Mouse (Mus musculus): ENCODE measurements around the gene Ccl3. TPM values are rescaled to one million over a fixed set of nuclear protein-coding genes. Genes with fewer than 3 reads are reported as not detected.

Gene Ccl3
- total RNA-seq (2021) = not detected

DNA sequence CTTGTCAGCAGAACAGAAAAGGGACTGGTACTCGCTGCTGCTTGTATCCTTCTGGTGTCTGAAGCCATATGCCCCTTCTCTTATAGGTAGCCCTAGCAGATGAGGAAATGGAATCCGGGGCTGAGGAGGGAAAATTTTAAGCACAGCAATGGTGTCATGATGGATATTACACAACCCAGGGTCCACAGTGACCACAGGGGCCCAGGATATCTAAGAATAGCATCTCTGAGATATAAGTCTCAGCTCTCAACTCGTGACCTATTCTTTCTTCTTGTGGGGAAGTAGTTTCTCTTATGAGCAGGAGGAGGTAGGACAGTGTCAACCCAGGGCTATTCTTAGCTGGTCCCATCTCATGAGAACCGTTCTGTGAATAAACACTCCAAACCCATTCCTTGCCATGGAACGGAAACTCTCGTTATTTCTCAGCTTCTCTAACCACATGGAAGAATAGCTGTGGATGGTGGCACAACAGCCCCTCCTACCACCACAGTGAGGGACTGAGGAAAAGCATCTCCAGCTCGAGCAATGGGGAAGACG lies at the start of gene Ccl3:
Ccl3 (minus strand) TSS at position 51 of the 537 bp plus-strand sequence.
- intact Hi-C loops (cut with DNase I) = no loop called here

DNA sequence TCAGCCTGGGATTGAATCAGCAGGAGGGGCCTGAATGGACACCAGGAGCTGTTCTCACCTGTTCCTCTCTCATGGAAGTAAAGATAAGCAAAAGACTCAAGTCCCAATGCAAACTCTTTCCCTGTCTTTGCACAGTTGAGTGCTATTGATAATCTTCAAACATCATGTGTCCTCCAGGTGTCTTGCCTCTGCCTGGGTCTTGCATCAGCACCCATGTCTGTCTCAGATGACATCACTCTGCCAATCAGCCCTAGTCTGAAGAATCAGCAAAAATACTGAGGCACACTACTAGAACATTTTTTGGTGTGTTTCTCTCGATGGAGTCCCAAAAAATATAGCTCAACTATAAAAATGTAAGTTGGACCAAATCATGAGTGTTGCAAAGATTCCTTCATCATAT lies 42.9 kb upstream of the Ccl3 start:
- DNase-seq (ENCODE audit: low spot score in 2 of 2) = no peak
- intact Hi-C loops (cut with DNase I) = no loop called here

More for the DNA sequence above, at the start of gene Ccl3:
- no peak for DNase-seq (ENCODE audit: low spot score in 2 of 2)

DNA sequence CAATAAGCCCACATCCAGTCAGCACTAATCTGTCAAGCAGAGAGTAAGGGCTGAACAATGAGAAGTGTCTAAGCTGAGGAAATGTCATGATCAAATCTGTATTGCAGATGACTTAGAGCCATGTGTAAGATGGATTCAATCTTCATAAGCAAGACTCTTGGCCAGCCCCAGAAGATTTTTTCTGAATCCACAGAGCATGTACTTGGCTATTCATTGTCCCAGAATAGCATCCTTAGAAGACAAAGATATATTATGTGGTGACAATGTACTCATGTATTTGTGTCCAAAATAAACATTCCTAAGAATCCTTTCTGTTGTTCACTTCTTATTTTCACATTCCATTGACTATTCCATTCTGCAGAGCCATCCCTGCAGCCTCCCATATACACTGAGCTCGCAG lies 40.8 kb upstream of the Ccl3 start:
- intact Hi-C loops (cut with DNase I) = no loop called here
- no peak for DNase-seq (ENCODE audit: low spot score in 2 of 2)

DNA sequence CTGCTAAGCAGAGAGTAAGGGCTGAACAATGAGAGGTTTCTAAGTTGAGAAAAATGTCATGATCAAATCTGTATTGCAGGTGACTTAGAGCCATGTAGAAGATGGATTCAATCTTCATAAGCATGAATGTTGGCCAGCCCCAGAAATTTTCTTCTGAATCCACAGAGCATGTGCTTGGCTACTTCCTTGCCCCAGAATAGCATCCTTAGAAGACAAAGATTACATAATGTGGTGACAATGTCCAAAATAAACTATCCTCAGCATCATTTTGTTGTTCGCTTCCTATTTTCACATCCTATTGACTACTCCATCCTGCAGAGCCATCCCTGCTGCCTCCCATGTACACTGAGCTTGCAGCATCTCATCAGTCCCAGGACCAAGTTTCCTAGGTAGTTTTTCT lies 26.5 kb upstream of the Ccl3 start:
- DNase-seq (ENCODE audit: low spot score in 2 of 2) = no peak
- intact Hi-C loops (cut with DNase I) = no loop called here

DNA sequence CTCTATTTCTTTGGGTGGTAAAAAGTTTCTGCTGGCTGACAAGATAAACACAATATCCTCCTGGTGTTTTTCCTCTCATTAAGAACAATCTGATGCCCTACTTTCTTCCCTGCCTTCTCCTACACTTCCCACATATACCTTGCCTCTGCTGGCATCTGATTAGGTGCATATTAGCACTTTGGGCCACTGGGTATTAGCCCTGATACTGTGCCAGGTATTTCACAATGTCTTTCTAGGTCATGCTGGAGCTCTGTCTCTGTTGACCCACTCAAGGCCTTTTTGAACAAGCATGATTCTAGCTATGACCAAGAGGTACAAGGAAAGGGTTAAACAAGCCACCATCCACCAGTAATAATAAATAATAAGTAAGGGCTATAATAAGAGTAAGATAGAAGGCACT lies 22.6 kb upstream of the Ccl3 start:
- DNase-seq (ENCODE audit: low spot score in 2 of 2) = no peak
- intact Hi-C loops (cut with DNase I) = no loop called here

DNA sequence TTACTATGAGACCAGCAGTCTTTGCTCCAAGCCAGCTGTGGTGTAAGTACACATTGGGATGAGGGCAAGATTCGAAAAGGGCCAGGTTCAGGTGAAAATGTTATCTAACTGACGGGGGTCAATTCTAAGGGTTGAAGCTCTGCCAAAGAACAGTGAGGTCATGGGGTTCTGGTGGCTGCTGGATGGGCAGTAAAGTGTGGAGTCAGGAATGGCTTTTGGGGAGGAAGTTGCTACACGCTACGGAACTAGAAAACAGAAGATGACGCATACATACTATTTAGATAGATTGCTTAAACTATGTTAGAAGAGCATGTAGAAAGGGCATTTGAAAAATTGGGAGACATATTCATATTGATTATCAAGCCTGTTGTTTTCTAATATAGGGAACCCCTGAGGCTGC lies 14.4 kb upstream of the Ccl3 start:
- DNase-seq (ENCODE audit: low spot score in 2 of 2) = no peak
- intact Hi-C loops (cut with DNase I) = no loop called here

DNA sequence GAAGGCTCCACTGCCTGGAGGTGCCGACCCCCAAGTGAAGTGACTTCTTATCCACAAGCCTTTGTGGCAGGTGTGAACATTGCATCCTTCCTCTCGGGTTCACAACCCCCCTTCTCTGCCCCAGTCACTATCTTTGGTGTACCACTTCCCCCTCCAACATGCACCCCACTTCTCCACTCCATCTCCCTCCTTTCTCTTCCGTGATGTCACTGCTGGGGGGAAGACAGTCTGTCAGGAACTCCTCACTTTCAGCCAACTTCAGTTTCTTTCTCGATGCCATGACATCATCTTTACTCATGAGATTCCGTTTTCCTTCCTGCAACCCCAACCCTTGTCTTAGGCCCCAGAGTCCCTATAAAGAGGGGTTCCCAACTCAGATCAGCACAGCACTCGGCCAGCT lies 13.0 kb upstream of the Ccl3 start, which contains the start of gene Ccl4:
Ccl4 (plus strand) TSS at position 381 of the 400 bp plus-strand sequence.
- intact Hi-C loops (cut with DNase I) = no loop called here
- no peak for DNase-seq (ENCODE audit: low spot score in 2 of 2)

DNA sequence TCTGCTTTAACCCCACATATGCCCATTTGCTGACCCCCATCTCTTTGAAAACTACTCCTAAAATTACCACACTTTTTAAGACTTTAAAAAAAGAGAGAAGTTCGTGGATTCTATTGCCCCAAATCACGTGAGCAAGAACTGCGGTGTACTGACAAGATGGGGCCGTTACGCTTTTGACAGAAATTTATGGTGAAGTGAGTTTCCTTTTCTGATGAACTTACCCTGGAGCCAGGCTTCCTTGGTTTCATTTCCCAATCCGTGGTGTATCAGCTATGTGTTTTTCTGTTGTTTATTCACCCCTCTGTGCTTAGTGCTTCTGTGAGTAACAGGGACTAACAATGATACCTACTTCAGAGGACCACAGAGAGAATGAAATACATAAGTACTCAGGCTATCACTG lies 9.6 kb upstream of the Ccl3 start:
- intact Hi-C loops (cut with DNase I) = no loop called here
- DNase-seq (ENCODE audit: low spot score in 2 of 2) = no peak

DNA sequence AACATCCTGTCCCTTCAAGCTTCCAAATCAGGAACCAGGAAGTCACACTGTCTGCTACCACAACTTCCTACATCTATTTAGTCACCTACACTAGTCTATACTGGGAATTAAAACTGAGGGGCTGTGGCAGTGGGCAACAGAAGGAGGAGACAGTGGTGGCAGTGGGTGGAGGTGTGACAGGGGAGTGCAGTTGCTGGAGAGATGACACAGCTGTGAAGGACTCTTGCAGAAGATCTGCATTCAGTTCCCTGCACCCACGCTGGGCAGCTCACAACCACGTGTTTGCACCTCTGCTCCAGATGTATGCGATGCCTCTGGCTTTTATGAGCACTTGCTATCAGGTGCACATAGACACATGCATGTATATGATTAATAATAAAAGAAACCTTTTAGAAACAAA lies 8.4 kb upstream of the Ccl3 start:
- no peak for DNase-seq (ENCODE audit: low spot score in 2 of 2)
- intact Hi-C loops (cut with DNase I) = no loop called here

DNA sequence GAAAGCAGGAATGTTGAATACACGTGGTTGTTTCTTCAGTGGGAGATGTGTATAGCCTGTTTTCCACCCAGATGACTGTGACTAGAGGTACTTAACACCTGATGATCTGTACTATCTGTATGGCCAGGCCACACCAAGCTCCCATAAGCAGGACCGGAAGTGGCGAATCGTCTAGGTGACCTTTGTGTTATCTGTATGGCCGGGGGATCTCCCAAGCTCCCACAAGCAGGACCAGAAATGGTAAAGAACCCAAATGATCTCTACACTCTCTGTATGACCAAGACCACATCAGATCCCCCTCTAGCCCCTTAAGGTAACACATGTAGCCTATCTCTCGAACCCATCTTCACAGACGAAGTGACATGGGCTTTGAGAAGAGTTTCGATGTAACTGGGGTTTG lies 5.5 kb upstream of the Ccl3 start:
- intact Hi-C loops (cut with DNase I) = no loop called here
- DNase-seq (ENCODE audit: low spot score in 2 of 2) = no peak

DNA sequence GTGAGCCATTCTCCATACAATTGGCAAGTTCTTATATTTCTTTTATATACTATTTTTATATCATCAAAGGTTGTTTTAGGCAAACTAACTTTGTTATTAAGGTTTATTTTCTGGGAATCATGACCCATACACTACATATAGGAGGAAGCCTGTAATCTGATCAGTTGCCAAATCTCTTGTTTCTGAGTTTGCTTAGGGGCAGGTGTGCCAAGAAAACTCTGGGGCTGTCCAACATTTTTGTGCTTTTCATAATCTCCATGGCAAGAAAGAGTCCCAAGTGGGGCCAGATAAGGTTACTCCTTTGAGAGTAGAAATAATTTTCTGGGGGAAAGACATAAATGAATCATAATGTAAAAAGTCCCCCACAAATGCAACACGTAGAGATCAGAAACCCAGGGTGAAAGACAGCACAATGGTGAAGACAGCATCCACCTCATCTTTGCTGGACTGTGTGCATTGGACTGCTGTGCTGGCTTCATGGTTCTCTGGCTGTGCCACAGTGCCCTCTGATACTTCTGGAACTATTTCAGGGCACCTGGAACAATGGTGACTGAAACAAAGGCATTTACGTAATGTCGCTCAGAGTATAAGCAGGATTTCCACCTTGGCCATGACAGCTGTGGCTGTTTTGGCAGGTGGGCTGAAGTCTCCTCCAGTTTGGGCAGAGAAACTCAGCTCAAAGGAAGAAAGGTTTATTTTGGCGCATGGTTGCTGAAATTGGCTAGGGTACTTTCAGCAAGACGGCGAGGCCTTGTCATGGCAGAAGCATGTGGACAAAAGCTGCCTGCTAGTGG lies 2.6 kb downstream of the Ccl3 start:
- intact Hi-C loops (cut with DNase I) = no loop called here
- no peak for DNase-seq (ENCODE audit: low spot score in 2 of 2)

DNA sequence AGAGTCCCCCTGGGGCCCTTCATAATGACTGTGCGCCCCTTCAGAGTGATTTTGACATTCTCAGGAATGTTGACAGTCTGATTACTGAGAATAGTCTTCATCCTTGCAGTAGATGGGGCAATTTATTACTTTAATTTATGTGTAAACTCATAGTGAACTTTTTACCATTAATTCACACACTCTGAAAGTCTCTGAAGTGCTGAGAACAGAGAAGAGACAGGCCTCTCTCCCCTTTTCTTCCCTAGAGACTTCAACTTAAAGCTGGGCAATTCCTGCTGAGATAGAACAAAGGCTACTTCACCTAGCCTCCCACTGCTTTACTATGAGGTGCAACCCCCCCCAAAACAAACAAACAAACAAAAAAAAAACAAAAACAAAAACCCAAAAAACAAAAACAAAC lies 3.6 kb downstream of the Ccl3 start, which contains the start of gene Rpl9-ps1:
Rpl9-ps1 (minus strand) TSS at position 101 of the 400 bp plus-strand sequence.
- intact Hi-C loops (cut with DNase I) = no loop called here
- DNase-seq (ENCODE audit: low spot score in 2 of 2) = no peak

DNA sequence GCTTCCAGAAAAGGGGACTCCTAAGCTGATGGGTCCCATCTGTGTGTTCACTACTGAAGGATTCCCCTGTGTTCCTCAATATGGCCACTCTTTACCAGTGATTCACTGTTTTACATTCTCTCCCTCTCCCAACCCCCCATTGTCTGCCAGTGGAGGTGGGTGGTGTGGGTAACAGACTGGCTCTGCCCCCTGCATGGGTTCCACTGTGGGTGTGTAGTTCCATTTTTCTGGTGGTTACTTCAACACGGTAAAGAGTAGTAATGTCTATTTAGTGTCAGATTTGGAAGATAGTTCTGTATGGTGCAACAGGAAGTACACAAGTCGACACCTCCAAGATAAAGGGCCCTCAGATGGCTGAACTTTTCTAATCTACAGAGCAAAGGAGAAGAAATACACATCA lies 7.9 kb downstream of the Ccl3 start:
- no peak for DNase-seq (ENCODE audit: low spot score in 2 of 2)
- intact Hi-C loops (cut with DNase I) = no loop called here

DNA sequence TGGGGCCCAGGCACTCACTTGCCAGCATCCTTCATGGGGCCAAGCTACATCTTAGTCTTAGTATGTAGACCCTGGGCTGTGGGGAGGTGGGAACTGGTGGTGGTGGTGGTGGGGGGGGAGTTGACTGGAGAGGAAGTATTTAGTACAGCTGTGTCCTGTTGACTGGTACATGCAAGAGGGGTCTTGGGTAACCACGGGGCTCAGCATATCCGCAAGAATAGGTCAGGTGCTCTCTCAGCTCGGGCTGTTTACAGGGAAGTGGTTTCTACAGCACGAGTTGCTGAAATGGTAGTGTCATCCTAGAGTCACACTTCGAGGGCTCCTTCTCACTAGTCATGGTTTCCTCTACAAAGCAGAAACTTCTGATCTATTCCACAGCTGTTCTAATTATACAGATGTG lies 9.0 kb downstream of the Ccl3 start:
- no peak for DNase-seq (ENCODE audit: low spot score in 2 of 2)

DNA sequence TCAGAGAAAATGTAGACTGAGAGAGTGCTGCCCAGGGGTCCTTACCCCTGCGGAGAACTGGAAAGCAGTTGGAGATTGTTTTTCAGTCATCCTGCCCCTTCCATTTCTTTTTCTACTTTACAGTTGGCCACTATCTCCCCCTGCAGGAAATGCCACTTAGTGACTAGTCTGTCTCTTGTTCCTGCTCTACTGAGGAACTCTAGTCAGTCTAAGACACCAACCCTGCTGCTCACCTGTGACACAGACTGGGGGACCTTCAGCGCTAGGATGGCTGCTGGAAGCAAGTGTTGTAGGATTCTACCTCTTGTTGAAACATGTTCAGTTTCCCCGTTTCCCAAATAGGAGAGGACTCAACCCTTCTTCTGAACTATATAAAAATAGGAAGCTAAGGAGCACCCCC lies 9.6 kb downstream of the Ccl3 start:
- intact Hi-C loops (cut with DNase I) = no loop called here

More for the DNA sequence above, 9.0 kb downstream of the Ccl3 start:
- intact Hi-C loops (cut with DNase I) = no loop called here

DNA sequence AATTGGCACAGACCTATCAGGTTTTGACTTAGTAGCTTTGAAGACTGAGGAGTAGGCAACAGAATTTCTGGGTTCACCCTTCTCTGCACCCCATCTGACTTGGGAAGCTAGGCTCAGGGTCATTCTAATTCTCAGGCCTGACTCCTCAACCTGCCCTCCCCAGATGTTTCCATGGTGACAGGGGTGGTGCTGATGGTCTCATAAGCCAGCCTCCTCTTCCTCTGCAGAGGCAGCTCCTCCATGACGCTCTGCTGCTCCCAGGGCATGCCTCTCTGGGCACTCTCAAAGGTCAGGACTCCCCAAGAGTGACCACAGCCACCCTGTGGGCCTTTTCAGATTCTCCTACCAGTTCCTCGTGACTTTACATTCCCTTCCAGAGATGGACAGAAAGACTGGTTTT lies 10.2 kb downstream of the Ccl3 start:
- no peak for DNase-seq (ENCODE audit: low spot score in 2 of 2)
- intact Hi-C loops (cut with DNase I) = no loop called here

More for the DNA sequence above, 9.6 kb downstream of the Ccl3 start:
- no peak for DNase-seq (ENCODE audit: low spot score in 2 of 2)

DNA sequence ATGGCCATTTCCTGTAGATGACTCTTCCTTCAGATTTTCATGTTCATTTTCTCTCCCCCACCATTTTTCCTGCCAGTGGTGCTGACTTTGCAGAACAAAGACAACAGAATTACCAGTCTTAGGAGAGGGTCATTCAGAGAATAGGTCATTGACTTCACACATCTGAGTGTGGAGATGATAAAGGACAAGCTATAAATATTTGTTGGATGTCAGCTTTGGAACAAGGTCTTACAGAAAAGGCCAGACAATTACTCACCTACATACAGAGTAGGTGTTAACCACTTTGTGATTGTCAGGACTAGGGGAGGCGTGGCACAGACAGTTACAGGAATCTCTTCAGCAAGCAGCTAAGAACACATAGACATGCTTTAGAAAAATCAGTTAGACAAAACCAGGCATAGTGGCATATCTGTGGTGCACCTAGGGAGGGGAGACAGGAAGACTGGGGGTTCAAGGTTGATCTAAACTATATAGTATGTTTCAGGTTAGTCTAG lies 12.4 kb downstream of the Ccl3 start:
- no peak for DNase-seq (ENCODE audit: low spot score in 2 of 2)
- intact Hi-C loops (cut with DNase I) = no loop called here

DNA sequence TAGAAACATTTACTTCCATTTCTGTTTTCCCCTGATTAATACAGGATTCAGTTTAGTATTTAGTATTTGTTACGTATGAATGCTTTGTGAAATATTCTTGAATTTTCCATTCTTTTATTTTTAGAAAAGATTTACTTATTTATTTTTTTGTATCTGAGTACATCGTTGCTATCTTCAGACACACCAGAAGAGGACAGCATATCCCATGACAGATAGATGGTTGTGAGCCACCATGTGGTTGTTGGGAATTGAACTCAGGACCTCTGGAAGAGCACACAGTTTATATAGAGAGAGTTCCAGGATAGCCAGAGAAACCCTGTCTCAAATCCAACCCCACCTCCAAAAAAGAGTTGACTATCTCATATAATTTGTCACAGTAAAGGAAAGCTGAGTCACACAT lies 14.3 kb downstream of the Ccl3 start:
- DNase-seq (ENCODE audit: low spot score in 2 of 2) = no peak
- intact Hi-C loops (cut with DNase I) = no loop called here

DNA sequence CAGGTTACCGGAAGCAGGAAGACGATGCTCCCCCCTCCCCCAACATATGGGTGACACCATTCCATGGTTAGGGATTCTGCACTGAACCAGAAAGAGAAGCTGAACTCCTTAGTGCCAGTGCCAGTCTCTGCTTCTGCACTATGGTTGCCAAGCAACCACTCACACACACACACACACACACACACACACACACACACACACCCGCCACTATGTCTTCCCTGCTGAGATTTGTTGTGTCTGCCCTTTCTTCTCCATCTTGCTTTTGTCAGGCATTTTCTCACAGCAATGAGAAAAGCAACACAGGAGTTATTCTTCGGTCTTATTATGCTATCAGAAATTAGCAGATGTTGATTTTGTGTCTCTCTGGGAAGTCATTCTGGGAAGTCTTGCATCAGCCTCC lies 14.7 kb downstream of the Ccl3 start:
- intact Hi-C loops (cut with DNase I) = no loop called here
- DNase-seq (ENCODE audit: low spot score in 2 of 2) = no peak

DNA sequence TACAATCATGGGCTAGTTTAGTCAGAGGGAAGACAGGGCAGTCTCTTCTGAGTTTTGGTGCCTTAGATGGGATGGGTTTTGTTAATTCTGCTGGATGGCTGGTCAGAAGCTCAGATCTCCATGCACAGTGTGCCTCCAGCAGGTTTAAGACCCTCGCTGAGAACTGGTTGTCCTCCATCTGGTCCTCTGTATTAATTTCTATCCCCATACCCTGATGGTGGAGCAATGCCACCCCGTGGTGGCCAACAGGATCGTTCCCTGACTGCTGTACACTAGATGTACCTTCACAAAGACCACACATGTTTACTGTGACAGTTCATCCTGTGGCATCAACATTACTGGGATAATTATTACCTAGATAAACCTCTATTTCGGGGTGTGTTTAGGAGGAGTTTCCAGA lies 16.4 kb downstream of the Ccl3 start:
- no peak for DNase-seq (ENCODE audit: low spot score in 2 of 2)
- intact Hi-C loops (cut with DNase I) = no loop called here

DNA sequence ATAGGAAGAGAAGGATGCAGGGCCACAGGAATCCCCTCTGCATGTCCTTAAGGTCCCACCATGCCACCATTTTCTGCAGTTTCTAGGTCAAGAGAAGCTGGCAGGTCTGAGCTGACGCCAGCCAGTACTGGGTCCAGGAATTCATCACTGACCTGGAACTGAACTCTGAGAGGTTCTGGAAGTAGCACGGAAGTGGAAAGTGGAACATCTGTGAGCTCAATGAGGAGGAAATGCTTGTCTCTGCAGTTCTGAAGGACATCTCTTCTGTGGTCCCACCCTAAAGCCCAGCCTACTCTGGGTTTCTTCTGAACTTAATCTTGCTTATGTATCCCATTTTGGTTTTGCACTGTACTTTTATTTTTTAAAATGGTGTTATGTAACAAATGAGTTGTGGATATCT lies 18.1 kb downstream of the Ccl3 start:
- intact Hi-C loops (cut with DNase I) = no loop called here
- DNase-seq (ENCODE audit: low spot score in 2 of 2) = no peak
